Mouse (Mus musculus) forebrain, embryonic 13.5 days (tissue): ENCODE measurements around the gene Dennd2d. TPM values are rescaled to one million over a fixed set of nuclear protein-coding genes. Genes with fewer than 3 reads are reported as not detected.

ENCODE experiments used
- ATAC-seq: fragments of 200-750 bp; cut with Nextera tagmentation; 2 replicates; pipeline ENCODE4 v1.8.0; 2017
- H3K27ac ChIP-seq: fragments of 300-500 bp; sonication (generic); 2 replicates; pipeline ENCODE4 v1.5.1; 2015; ENCODE audit warnings: inconsistent platforms, mild to moderate bottlenecking, moderate library complexity
- H3K27me3 ChIP-seq: fragments of 300-500 bp; sonication (generic); 2 replicates; pipeline ENCODE4 v1.6.1; 2015; ENCODE audit warnings: mild to moderate bottlenecking, inconsistent platforms
- H3K36me3 ChIP-seq: fragments of 300-500 bp; sonication (generic); 2 replicates; pipeline ENCODE4 v1.6.1; 2015; ENCODE audit warnings: mild to moderate bottlenecking, inconsistent platforms; ENCODE audit not compliant: poor library complexity, severe bottlenecking
- H3K4me1 ChIP-seq: fragments of 300-500 bp; sonication (generic); 2 replicates; pipeline ENCODE4 v1.6.1; 2015; ENCODE audit warnings: inconsistent platforms
- H3K4me2 ChIP-seq: fragments of 300-500 bp; sonication (generic); 2 replicates; pipeline ENCODE4 v1.6.1; 2015; ENCODE audit warnings: inconsistent platforms, mild to moderate bottlenecking, moderate library complexity
- H3K4me3 ChIP-seq: fragments of 300-500 bp; sonication (generic); 2 replicates; pipeline ENCODE4 v1.5.1; 2015; ENCODE audit warnings: mild to moderate bottlenecking, inconsistent platforms
- H3K9ac ChIP-seq: fragments of 300-500 bp; sonication (generic); 2 replicates; pipeline ENCODE4 v1.6.1; 2015; ENCODE audit warnings: mild to moderate bottlenecking, inconsistent platforms
- H3K9me3 ChIP-seq: fragments of 300-500 bp; sonication (generic); replicated peaks from 2 replicates; pipeline ENCODE4 v1.6.1; 2016; ENCODE audit warnings: inconsistent platforms
- WGBS: fragments of 180-500 bp; shearing (Covaris S2); methylation state at CpG from one replicate; pipeline ENCODE4 v1.1.7; 2015; 5-methylcytosine and 5-hydroxymethylcytosine counted together
- polyA plus RNA-seq: library from polyadenylated mRNA; unstranded; fragments of >200 nt; fragmentation: Nextera tagmentation; extraction: Ambion mirVana; gene quantifications from 2 replicates; pipeline ENCODE4 v1.2.1, GENCODE M21; 2015

Gene Dennd2d
- polyA plus RNA-seq = 0.25 and 0.55 TPM in 2 replicates

GRCm38 (mm10) chr3:106482281-106483081 lies at the start of gene Dennd2d:
Dennd2d (plus strand) TSS chr3:106482405.
- 2% methylated on average over 38 of the region's 44 CpGs for WGBS
- H3K9ac ChIP-seq = peak within 1 kb of the TSS; percentile 62
- no peaks in the 10 kb centered on the region for H3K36me3 ChIP-seq
- peak within 1 kb of the TSS; percentile 44 for H3K4me3 ChIP-seq
- ATAC-seq = peak; percentile 83
- H3K27me3 ChIP-seq = peaks cover 11% of the 10 kb centered on the region; the same call in 1 of the 2 replicates
- H3K9me3 ChIP-seq = no peaks in the 10 kb centered on the region
- no peak within 1 kb of the TSS for H3K27ac ChIP-seq
- H3K4me1 ChIP-seq = 0 out of 2 replicates have a peak, but pooled peaks cover 7% of the 10 kb centered on the region
- peak within 1 kb of the TSS; percentile 70 for H3K4me2 ChIP-seq

- ATAC-seq = peak; percentile 91
- no peaks in the 10 kb centered on the region for H3K36me3 ChIP-seq
- H3K4me3 ChIP-seq = no peak overlapping the region
- H3K27ac ChIP-seq = no peak overlapping the region
- no peaks in the 10 kb centered on the region for H3K4me1 ChIP-seq
- no peaks in the 10 kb centered on the region for H3K9me3 ChIP-seq
- H3K9ac ChIP-seq = no peak overlapping the region
- H3K4me2 ChIP-seq = no peak overlapping the region
- no peaks in the 10 kb centered on the region for H3K27me3 ChIP-seq
These were observed 33.6 kb upstream of the Dennd2d start for GRCm38 (mm10) chr3:106448571-106448970.

- no peak overlapping the region for H3K4me2 ChIP-seq
- no peaks in the 10 kb centered on the region for H3K9me3 ChIP-seq
- no peaks in the 10 kb centered on the region for H3K27me3 ChIP-seq
- H3K27ac ChIP-seq = no peak overlapping the region
- no peak overlapping the region for H3K4me3 ChIP-seq
- no peak for ATAC-seq
- no peak overlapping the region for H3K9ac ChIP-seq
- H3K4me1 ChIP-seq = no peaks in the 10 kb centered on the region
- no peaks in the 10 kb centered on the region for H3K36me3 ChIP-seq
These were observed 33.2 kb upstream of the Dennd2d start for GRCm38 (mm10) chr3:106448995-106449394.

- 72% methylated on average over 4 of the region's 4 CpGs for WGBS
- no peaks in the 10 kb centered on the region for H3K4me1 ChIP-seq
- no peak for ATAC-seq
- no peaks in the 10 kb centered on the region for H3K27me3 ChIP-seq
- H3K36me3 ChIP-seq = no peaks in the 10 kb centered on the region
- no peak overlapping the region for H3K4me3 ChIP-seq
- no peak overlapping the region for H3K9ac ChIP-seq
- no peaks in the 10 kb centered on the region for H3K9me3 ChIP-seq
- H3K4me2 ChIP-seq = no peak overlapping the region
- H3K27ac ChIP-seq = no peak overlapping the region
These were observed 32.6 kb upstream of the Dennd2d start for GRCm38 (mm10) chr3:106449567-106449966.

GRCm38 (mm10) chr3:106452616-106453015 lies 29.6 kb upstream of the Dennd2d start:
- no peak for ATAC-seq

GRCm38 (mm10) chr3:106457298-106457869 lies 24.8 kb upstream of the Dennd2d start:
- 80% methylated on average over 2 of the region's 2 CpGs for WGBS
- Histone ChIP-seq H3K9me3 (no peaks in the 10 kb centered on the region), H3K9ac (no peak overlapping the region), H3K27me3 (no peaks in the 10 kb centered on the region), H3K4me1 (no peaks in the 10 kb centered on the region), H3K27ac (no peak overlapping the region), H3K36me3 (no peaks in the 10 kb centered on the region), H3K4me2 (no peak overlapping the region), H3K4me3 (no peak overlapping the region)
- no peak for ATAC-seq

More at GRCm38 (mm10) chr3:106452616-106453015, 29.6 kb upstream of the Dennd2d start:
- no peaks in the 10 kb centered on the region for H3K9me3 ChIP-seq
- no peak overlapping the region for H3K4me3 ChIP-seq
- H3K27ac ChIP-seq = no peak overlapping the region
- WGBS = 80% methylated on average over 4 of the region's 4 CpGs
- no peak overlapping the region for H3K4me2 ChIP-seq
- no peaks in the 10 kb centered on the region for H3K36me3 ChIP-seq
- H3K4me1 ChIP-seq = no peaks in the 10 kb centered on the region
- no peak overlapping the region for H3K9ac ChIP-seq
- no peaks in the 10 kb centered on the region for H3K27me3 ChIP-seq

GRCm38 (mm10) chr3:106462059-106462470 lies 20.1 kb upstream of the Dennd2d start:
- WGBS = 94% methylated on average over 2 of the region's 2 CpGs
- Histone ChIP-seq H3K9ac (no peak overlapping the region), H3K36me3 (no peaks in the 10 kb centered on the region), H3K27me3 (no peaks in the 10 kb centered on the region), H3K4me2 (no peak overlapping the region), H3K4me1 (no peaks in the 10 kb centered on the region), H3K9me3 (no peaks in the 10 kb centered on the region), H3K27ac (no peak overlapping the region), H3K4me3 (no peak overlapping the region)
- ATAC-seq = no peak

- no peak overlapping the region for H3K4me3 ChIP-seq
- WGBS = 70% methylated on average over 3 of the region's 3 CpGs
- H3K27me3 ChIP-seq = no peaks in the 10 kb centered on the region
- H3K36me3 ChIP-seq = no peaks in the 10 kb centered on the region
- no peak overlapping the region for H3K4me2 ChIP-seq
- H3K4me1 ChIP-seq = no peaks in the 10 kb centered on the region
- no peak overlapping the region for H3K9ac ChIP-seq
- no peak overlapping the region for H3K27ac ChIP-seq
- no peaks in the 10 kb centered on the region for H3K9me3 ChIP-seq
- no peak for ATAC-seq
These were observed 19.7 kb upstream of the Dennd2d start for GRCm38 (mm10) chr3:106462493-106462892.

- no peaks in the 10 kb centered on the region for H3K4me1 ChIP-seq
- no peaks in the 10 kb centered on the region for H3K36me3 ChIP-seq
- H3K27ac ChIP-seq = no peak overlapping the region
- no peak overlapping the region for H3K4me3 ChIP-seq
- H3K4me2 ChIP-seq = no peak overlapping the region
- WGBS = 91% methylated on average over 1 of the region's 1 CpGs
- H3K27me3 ChIP-seq = no peaks in the 10 kb centered on the region
- no peak overlapping the region for H3K9ac ChIP-seq
- no peak for ATAC-seq
- no peaks in the 10 kb centered on the region for H3K9me3 ChIP-seq
These were observed 17.5 kb upstream of the Dennd2d start for GRCm38 (mm10) chr3:106464750-106465149.

- ATAC-seq = no peak
- 94% methylated on average over 4 of the region's 4 CpGs for WGBS
These were observed 8.0 kb upstream of the Dennd2d start for GRCm38 (mm10) chr3:106474210-106474609.

GRCm38 (mm10) chr3:106476863-106477262 lies 5.3 kb upstream of the Dennd2d start:
- no peak for ATAC-seq
- H3K27ac ChIP-seq = no peak overlapping the region
- no peak overlapping the region for H3K4me2 ChIP-seq
- H3K9me3 ChIP-seq = no peaks in the 10 kb centered on the region
- H3K9ac ChIP-seq = no peak overlapping the region
- H3K4me1 ChIP-seq = no peaks in the 10 kb centered on the region
- H3K36me3 ChIP-seq = no peaks in the 10 kb centered on the region
- peaks cover 5% of the 10 kb centered on the region; the same call in 1 of the 2 replicates for H3K27me3 ChIP-seq
- no peak overlapping the region for H3K4me3 ChIP-seq
- WGBS = 89% methylated on average over 1 of the region's 1 CpGs

More at GRCm38 (mm10) chr3:106474210-106474609, 8.0 kb upstream of the Dennd2d start:
- no peak overlapping the region for H3K4me2 ChIP-seq
- no peaks in the 10 kb centered on the region for H3K36me3 ChIP-seq
- H3K9ac ChIP-seq = no peak overlapping the region
- no peak overlapping the region for H3K4me3 ChIP-seq
- H3K4me1 ChIP-seq = no peaks in the 10 kb centered on the region
- no peaks in the 10 kb centered on the region for H3K27me3 ChIP-seq
- H3K9me3 ChIP-seq = no peaks in the 10 kb centered on the region
- H3K27ac ChIP-seq = no peak overlapping the region

GRCm38 (mm10) chr3:106483297-106483696 lies 1.1 kb downstream of the Dennd2d start:
- Histone ChIP-seq H3K9ac (no peak overlapping the region), H3K27ac (no peak overlapping the region), H3K36me3 (no peaks in the 10 kb centered on the region), H3K9me3 (no peaks in the 10 kb centered on the region), H3K4me1 (0 out of 2 replicates have a peak, but pooled peaks cover 7% of the 10 kb centered on the region), H3K4me2 (0 out of 2 replicates have a peak overlapping the region, but pooled peaks have one; percentile 70), H3K27me3 (peaks cover 11% of the 10 kb centered on the region; the same call in 1 of the 2 replicates), H3K4me3 (no peak overlapping the region)
- WGBS = 73% methylated on average over 7 of the region's 7 CpGs
- ATAC-seq = no peak
